Mouse (Mus musculus): ENCODE data around the gene Pus1.

DNA sequence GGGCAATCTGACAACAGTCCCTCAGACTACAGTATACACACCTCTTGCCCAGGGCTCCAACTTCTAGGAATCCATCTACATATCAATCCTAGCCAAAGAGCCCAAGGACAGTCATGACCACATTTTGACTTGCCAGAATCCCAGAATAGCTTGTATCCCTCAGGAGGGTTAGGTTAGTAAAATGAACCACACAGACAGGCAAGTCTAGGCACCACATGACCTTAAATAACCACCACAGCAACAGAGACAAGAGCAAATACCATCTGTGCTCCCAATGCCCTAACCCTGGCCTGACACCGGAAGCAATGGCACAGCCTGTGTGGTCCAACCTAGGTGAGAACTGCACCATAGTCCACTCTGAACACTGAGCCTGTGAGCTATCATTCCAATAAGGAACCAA is 26.2 kb upstream of the Pus1 start:
- no peak for TF ChIP-seq POLR2A (IDR thresholded peaks at IDR 0.05; ENCODE audit: insufficient read length, low read depth)
- peak; percentile 48 for TF ChIP-seq USF1 (IDR thresholded peaks at IDR 0.05; ENCODE audit: low read depth)
- peak; percentile 22 for TF ChIP-seq POLR2AphosphoS2 (IDR thresholded peaks at IDR 0.05; ENCODE audit: insufficient read length, low read depth)
- TF ChIP-seq MAX (IDR thresholded peaks at IDR 0.05; ENCODE audit: low read depth), result no peak
- no peak for TF ChIP-seq TCF12 (IDR thresholded peaks at IDR 0.05; ENCODE audit: insufficient read depth, poor library complexity, severe bottlenecking)
- no peak for TF ChIP-seq MYOD1 (IDR thresholded peaks at IDR 0.05; ENCODE audit: control insufficient read depth in 1 of 3, insufficient read length in 2 of 3, low read depth in 2 of 3)
- TF ChIP-seq SRF (IDR thresholded peaks at IDR 0.05; ENCODE audit: control insufficient read depth, insufficient read length, low read depth), result no peak
- TF ChIP-seq CEBPB (IDR thresholded peaks at IDR 0.05; ENCODE audit: insufficient read depth, poor library complexity, severe bottlenecking), result no peak
- TF ChIP-seq MYOG (IDR thresholded peaks at IDR 0.05; ENCODE audit: control insufficient read depth in 1 of 3, insufficient read depth in 1 of 3, insufficient read length in 2 of 3, low read depth in 2 of 3), result no peak
- TF ChIP-seq REST (IDR thresholded peaks at IDR 0.05; ENCODE audit: insufficient read depth, insufficient read length), result no peak
- no peak for TF ChIP-seq E2F4 (IDR thresholded peaks at IDR 0.05; ENCODE audit: insufficient read depth)

All from myocyte (in vitro differentiated cells).